Mouse (Mus musculus): Measurements from ENCODE around the gene Gm6169.
"Not testable (repeated sequence)": the region's sequence is repeated elsewhere in the genome, so short reads cannot be mapped to it uniquely, and the experiment has no call there.

DNA sequence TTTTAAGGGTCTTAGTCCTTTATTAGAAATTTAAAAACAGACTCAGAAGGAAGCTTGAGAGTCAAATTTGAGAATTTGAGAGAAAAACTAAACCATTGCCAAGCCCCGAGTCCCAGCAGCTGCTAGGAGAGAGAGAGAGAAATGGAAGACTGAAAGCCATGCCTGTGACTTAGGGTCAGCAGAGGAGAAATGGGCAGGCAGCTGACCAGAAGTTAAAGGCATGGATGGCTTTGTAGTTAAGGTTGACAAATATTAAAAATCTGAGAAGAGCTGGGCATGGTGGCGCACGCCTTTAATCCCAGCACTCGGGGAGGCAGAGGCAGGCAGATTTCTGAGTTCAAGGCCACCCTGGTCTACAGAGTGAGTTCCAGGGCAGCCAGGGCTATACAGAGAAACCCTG, 8.7 kb upstream of the Gm6169 start:
- not testable (repeated sequence) for TF ChIP-seq CTCF (IDR thresholded peaks at IDR 0.05; ENCODE audit: extremely low read depth, insufficient read depth, insufficient read length, insufficient replicate concordance); POLR2A (IDR thresholded peaks at IDR 0.05; ENCODE audit: low read depth, low read length)

All from spleen, adult 2 months (tissue).